Comparison of ENCODE assay signal across 8 mouse cellular contexts in the genomic region with DNA sequence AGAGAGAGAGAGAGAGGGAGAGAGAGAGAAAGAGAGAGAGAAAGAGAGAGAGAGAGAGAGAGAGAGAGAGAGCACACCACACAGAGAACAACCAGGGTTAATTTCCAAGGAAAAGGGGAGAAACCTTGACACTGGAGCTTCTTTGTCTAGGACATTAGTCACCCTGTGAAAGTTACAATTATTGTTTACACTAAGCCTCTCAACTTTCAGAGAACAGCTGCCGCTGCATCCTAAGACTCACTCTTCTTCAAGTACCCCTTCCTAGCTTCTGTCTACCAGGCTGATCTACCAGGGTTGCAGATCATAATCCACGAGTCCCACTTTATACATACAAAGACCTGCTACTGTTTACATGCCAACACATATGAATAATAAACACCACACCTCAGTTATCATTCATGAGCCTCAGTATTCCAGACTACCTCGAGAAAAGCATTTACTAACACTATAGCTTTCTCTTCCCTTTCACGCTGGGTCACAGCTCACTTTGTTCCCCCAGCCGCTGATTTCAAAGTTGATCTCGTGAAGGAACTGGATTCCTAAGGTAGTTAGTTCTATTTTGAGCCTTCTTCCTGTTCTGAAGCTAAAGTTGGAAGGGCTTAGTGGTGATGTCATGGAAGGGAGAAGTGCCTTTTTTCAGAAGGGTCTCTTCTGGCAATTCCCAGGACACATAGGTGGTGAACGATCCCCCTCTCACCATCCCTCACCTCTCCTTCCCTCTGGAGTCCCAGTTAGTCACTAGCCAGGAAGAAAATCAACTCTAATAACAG.
DNase-seq lines count a peak whose midpoint lies in the region; ATAC-seq and TF ChIP-seq lines count a peak whose summit lies in the region.

No protein-coding gene starts in this region.

- no peak for TF ChIP-seq CTCF in lung, postnatal 0 days (IDR thresholded peaks at IDR 0.05)

- peak; percentile 42 for DNase-seq in lung, postnatal 0 days (ENCODE audit: low spot score)
- no peak for DNase-seq in lung, adult 18-20 months
- DNase-seq in right cerebral cortex, postnatal 25 days, result no peak
- DNase-seq in left cerebral cortex, postnatal 36 days (ENCODE audit: low spot score in 2 of 2), result no peak
- DNase-seq in urinary bladder, postnatal 14 days (ENCODE audit: low spot score), result no peak
- DNase-seq in urinary bladder, postnatal 36 days (ENCODE audit: low spot score in 2 of 2), result no peak

- H3K4me1 ChIP-seq in lung, postnatal 0 days (ENCODE audit: insufficient read depth, low read depth, low read length), result peaks cover 8% of the 10 kb centered on the region; the same call in 1 of the 2 replicates
- H3K4me1 ChIP-seq in heart, embryonic 12.5 days (replicated peaks), result peaks cover 26% of the 10 kb centered on the region
- peaks cover 35% of the 10 kb centered on the region for H3K4me1 ChIP-seq in liver, embryonic 15.5 days (replicated peaks)

- TF ChIP-seq EP300 in lung, postnatal 0 days (IDR thresholded peaks at IDR 0.05), result no peak

- H3K4me3 ChIP-seq in lung, postnatal 0 days (ENCODE audit: low read depth, low read length), result peak overlapping the region; percentile 91
- H3K4me3 ChIP-seq in heart, embryonic 12.5 days, result peak overlapping the region; percentile 88
- peak overlapping the region; percentile 74; the same call in 1 of the 2 replicates for H3K4me3 ChIP-seq in liver, embryonic 15.5 days (replicated peaks)

- H3K36me3 ChIP-seq in lung, postnatal 0 days (ENCODE audit: insufficient read depth, low read length), result no peaks in the 10 kb centered on the region
- H3K36me3 ChIP-seq in heart, embryonic 12.5 days, result no peaks in the 10 kb centered on the region
- H3K36me3 ChIP-seq in liver, embryonic 15.5 days (replicated peaks), result no peaks in the 10 kb centered on the region

- no peak overlapping the region for H3K9ac ChIP-seq in lung, postnatal 0 days (replicated peaks; ENCODE audit: low read depth)
- H3K9ac ChIP-seq in heart, embryonic 12.5 days, result peak overlapping the region; percentile 89
- H3K9ac ChIP-seq in liver, embryonic 15.5 days, result no peak overlapping the region

- intact Hi-C loops in left cerebral cortex, postnatal 36 days (cut with DNase I), result loop anchor here (10.0 kb wide), 2 partner anchors 169 to 291 kb away; partner anchors contain the start of gene Leprot

- WGBS in lung, postnatal 0 days, result 5% methylated on average over 7 of the region's 7 CpGs
- 14% methylated on average over 7 of the region's 7 CpGs for WGBS in heart, embryonic 12.5 days
- WGBS in liver, embryonic 15.5 days (ENCODE audit: insufficient replicate concordance), result 26% methylated on average over 7 of the region's 7 CpGs

- H3K9me3 ChIP-seq in lung, postnatal 0 days (ENCODE audit: low read length), result no peaks in the 10 kb centered on the region
- no peaks in the 10 kb centered on the region for H3K9me3 ChIP-seq in heart, embryonic 12.5 days (replicated peaks)
- H3K9me3 ChIP-seq in liver, embryonic 15.5 days (replicated peaks), result no peaks in the 10 kb centered on the region

- no peak for ATAC-seq in lung, postnatal 0 days
- no peak for ATAC-seq in heart, embryonic 12.5 days (ENCODE audit: insufficient number of reproducible peaks, low FRiP score)
- ATAC-seq in liver, embryonic 15.5 days (ENCODE audit: insufficient read depth), result no peak

- peak overlapping the region; percentile 98 for H3K27ac ChIP-seq in lung, postnatal 0 days (ENCODE audit: low read length)
- H3K27ac ChIP-seq in heart, embryonic 12.5 days (ENCODE audit: poor library complexity, severe bottlenecking), result peak overlapping the region; percentile 84
- H3K27ac ChIP-seq in liver, embryonic 15.5 days (replicated peaks), result no peak overlapping the region

- H3K4me2 ChIP-seq in lung, postnatal 0 days (replicated peaks; ENCODE audit: low read depth, low read length), result peak overlapping the region; percentile 95
- H3K4me2 ChIP-seq in heart, embryonic 12.5 days, result peak overlapping the region; percentile 86
- H3K4me2 ChIP-seq in liver, embryonic 15.5 days, result peak overlapping the region; percentile 93

- H3K27me3 ChIP-seq in lung, postnatal 0 days (replicated peaks; ENCODE audit: insufficient read depth, low read length), result no peaks in the 10 kb centered on the region
- no peaks in the 10 kb centered on the region for H3K27me3 ChIP-seq in heart, embryonic 12.5 days (replicated peaks)
- H3K27me3 ChIP-seq in liver, embryonic 15.5 days, result peaks cover 24% of the 10 kb centered on the region
